Mouse (Mus musculus) stomach, embryonic 16.5 days (tissue): Measurements from ENCODE around the gene Tbx21. TPM values are rescaled to one million over a fixed set of nuclear protein-coding genes. Genes with fewer than 3 reads are reported as not detected.

Experiments used
- ATAC-seq: fragments of 200-750 bp; cut with Nextera tagmentation; 2 replicates; pipeline ENCODE4 v1.8.0; 2017; ENCODE audit warnings: moderate number of reproducible peaks, moderate TSS enrichment; ENCODE audit not compliant: insufficient read depth, low FRiP score
- H3K27ac ChIP-seq: fragments of 300-500 bp; sonication (generic); 2 replicates; pipeline ENCODE4 v1.5.1; 2014; ENCODE audit warnings: low read length
- H3K27me3 ChIP-seq: fragments of 300-500 bp; sonication (generic); 2 replicates; pipeline ENCODE4 v1.6.1; 2014; ENCODE audit warnings: low read length, control low read depth, mixed read lengths; ENCODE audit not compliant: control insufficient read depth, insufficient read depth
- H3K36me3 ChIP-seq: fragments of 300-500 bp; sonication (generic); 2 replicates; pipeline ENCODE4 v1.6.1; 2014; ENCODE audit warnings: low read length; ENCODE audit not compliant: control insufficient read depth, insufficient read depth
- H3K4me1 ChIP-seq: fragments of 300-500 bp; sonication (generic); 2 replicates; pipeline ENCODE4 v1.6.1; 2014; ENCODE audit warnings: low read length, control low read depth, mixed read lengths; ENCODE audit not compliant: control insufficient read depth, insufficient read depth
- H3K4me2 ChIP-seq: fragments of 300-500 bp; sonication (generic); 2 replicates; pipeline ENCODE4 v1.6.1; 2014; ENCODE audit warnings: low read depth, low read length, mixed read lengths
- H3K4me3 ChIP-seq: fragments of 300-500 bp; sonication (generic); replicated peaks from 2 replicates; pipeline ENCODE4 v1.5.1; 2014; ENCODE audit warnings: mild to moderate bottlenecking, low read length
- H3K9ac ChIP-seq: fragments of 300-500 bp; sonication (generic); 2 replicates; pipeline ENCODE4 v1.6.1; 2014; ENCODE audit warnings: low read length
- H3K9me3 ChIP-seq: fragments of 300-500 bp; sonication (generic); replicated peaks from 2 replicates; pipeline ENCODE4 v1.6.1; 2016; ENCODE audit warnings: low read length, control low read depth; ENCODE audit not compliant: control insufficient read depth
- WGBS: fragments of 180-500 bp; shearing (Covaris S2); extraction: QIAGEN DNeasy Blood & Tissue Kit; methylation state at CpG from one replicate; pipeline ENCODE4 v1.1.7; 2014; 5-methylcytosine and 5-hydroxymethylcytosine counted together
- polyA plus RNA-seq: library from polyadenylated mRNA; unstranded; fragments of >200 nt; fragmentation: Nextera tagmentation; extraction: Ambion mirVana; gene quantifications from 2 replicates; pipeline ENCODE4 v1.2.1, GENCODE M21; 2015

Tbx21 gene
- polyA plus RNA-seq, 1 experiment from 2014 or later, result 0.13 TPM

DNA sequence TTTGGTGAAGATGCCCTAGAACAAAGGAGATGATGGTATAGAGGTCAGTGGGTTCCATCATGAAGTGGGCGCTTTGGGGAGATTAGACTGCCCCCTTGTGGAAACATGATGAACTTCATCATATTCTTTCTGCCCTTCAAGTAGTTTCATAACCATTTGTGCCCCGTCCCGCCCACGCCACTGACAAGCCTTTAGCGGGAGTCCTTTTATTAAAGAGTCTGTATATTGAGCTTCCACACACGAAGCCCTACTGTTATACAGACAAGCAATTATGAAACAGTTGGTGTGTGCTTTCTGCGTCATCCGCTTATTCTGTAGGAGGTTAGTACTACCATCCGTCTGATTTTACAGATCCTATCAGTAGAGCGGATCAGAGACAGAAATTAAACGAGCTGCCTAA is 32.2 kb downstream of the Tbx21 start:
- Histone ChIP-seq H3K27me3 (no peaks in the 10 kb centered on the region), H3K9ac (no peak overlapping the region), H3K36me3 (no peaks in the 10 kb centered on the region), H3K4me1 (no peaks in the 10 kb centered on the region), H3K4me2 (no peak overlapping the region), H3K9me3 (no peaks in the 10 kb centered on the region), H3K4me3 (no peak overlapping the region), H3K27ac (no peak overlapping the region)
- no peak for ATAC-seq
- WGBS, result 33% methylated on average over 11 of the region's 11 CpGs

DNA sequence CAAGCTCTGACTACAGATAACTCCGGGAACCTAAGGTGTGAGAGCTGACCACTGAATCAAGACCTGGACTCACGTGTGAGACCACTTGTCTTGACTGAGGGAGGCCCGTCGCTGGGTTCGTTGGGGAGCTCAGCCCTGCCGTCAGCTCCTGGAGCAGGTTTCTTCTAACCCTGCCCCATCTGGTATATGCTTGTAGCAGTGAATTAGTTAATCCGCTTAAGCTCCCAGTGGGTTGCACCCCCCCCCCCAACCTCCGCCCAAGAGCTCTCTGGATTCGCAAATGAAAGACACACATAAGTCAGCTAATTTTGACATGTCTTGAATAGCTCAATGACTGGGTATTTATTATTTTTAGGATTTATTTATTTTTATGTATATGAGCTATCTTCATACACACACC is 34.8 kb downstream of the Tbx21 start:
- no peaks in the 10 kb centered on the region for H3K9me3 ChIP-seq
- 34% methylated on average over 9 of the region's 9 CpGs for WGBS
- ATAC-seq, result no peak

DNA sequence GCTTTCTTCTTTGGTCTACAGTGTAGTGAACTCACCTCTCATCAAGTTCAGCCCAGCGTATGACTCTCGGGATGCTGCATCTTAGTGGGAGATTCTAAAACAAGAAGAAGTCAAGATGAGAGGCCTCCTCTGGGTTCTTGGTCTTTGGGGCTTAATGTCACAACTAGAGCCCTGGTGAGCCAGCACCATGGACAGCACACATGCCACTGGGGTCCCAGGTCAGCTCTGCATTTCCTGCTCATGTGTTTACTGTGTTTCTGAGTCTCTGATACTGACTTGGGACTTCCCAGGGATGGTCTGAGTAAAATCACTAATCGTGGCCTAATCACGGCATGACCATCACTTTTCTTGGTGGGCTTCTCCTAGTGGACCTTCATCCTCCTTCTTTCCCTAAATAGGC is 36.4 kb downstream of the Tbx21 start:
- ATAC-seq, result no peak
- Histone ChIP-seq H3K4me2 (no peak overlapping the region), H3K27me3 (no peaks in the 10 kb centered on the region), H3K4me3 (no peak overlapping the region), H3K27ac (no peak overlapping the region), H3K4me1 (no peaks in the 10 kb centered on the region), H3K9ac (no peak overlapping the region), H3K9me3 (no peaks in the 10 kb centered on the region), H3K36me3 (no peaks in the 10 kb centered on the region)
- WGBS, result 38% methylated on average over 4 of the region's 4 CpGs

More for the DNA sequence above, 34.8 kb downstream of the Tbx21 start:
- H3K4me1 ChIP-seq, result no peaks in the 10 kb centered on the region
- no peak overlapping the region for H3K4me3 ChIP-seq
- H3K27ac ChIP-seq, result no peak overlapping the region
- no peak overlapping the region for H3K4me2 ChIP-seq
- no peak overlapping the region for H3K9ac ChIP-seq
- H3K27me3 ChIP-seq, result no peaks in the 10 kb centered on the region
- H3K36me3 ChIP-seq, result no peaks in the 10 kb centered on the region

DNA sequence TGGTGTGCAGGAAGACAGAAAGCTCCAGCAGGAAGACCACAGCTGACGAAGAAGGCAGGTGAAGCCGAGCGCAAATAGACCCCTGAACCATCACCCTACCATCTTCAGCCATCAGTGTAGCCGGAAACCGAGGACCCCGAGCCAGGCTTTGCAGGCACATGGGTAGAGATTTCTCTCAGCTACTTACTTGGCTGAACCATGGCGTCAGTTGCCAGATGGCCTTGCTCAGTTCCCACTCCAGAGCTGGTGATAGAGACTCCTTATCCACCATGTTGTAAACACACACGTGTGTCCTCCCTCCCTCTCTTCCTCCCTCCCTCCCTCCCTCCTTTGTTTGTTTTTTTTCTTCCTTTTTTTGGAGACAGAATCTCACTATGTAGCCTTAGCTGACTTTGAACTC is 40.9 kb downstream of the Tbx21 start:
- Histone ChIP-seq H3K9me3 (no peaks in the 10 kb centered on the region), H3K27ac (no peak overlapping the region), H3K4me1 (no peaks in the 10 kb centered on the region), H3K36me3 (no peaks in the 10 kb centered on the region), H3K4me2 (no peak overlapping the region), H3K27me3 (no peaks in the 10 kb centered on the region), H3K9ac (no peak overlapping the region), H3K4me3 (no peak overlapping the region)
- no peak for ATAC-seq
- 61% methylated on average over 8 of the region's 8 CpGs for WGBS

DNA sequence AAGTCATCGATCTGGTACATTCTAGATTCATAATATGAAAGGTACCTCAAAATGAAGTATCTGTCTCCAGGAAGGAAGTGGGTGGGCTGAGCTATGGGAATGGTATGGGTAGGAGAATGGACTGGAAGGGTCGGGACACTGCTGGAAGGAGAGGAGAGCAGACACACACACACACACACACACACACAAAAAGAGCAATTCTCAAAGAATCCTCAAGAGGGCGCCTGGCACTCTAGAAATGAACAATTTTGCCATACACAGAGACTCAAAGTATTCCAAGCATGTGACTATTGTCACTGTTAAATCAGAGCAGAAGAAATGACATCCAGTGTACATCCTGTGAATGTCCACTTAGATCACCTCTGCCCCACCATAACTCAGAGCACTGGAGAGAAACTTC is 42.6 kb downstream of the Tbx21 start:
- H3K27ac ChIP-seq, result no peak overlapping the region
- H3K36me3 ChIP-seq, result no peaks in the 10 kb centered on the region
- no peak overlapping the region for H3K4me3 ChIP-seq
- H3K4me1 ChIP-seq, result no peaks in the 10 kb centered on the region
- whole genome bisulfite sequencing, result 25% methylated on average over 3 of the region's 3 CpGs
- no peak overlapping the region for H3K9ac ChIP-seq
- no peaks in the 10 kb centered on the region for H3K27me3 ChIP-seq
- no peak overlapping the region for H3K4me2 ChIP-seq
- no peaks in the 10 kb centered on the region for H3K9me3 ChIP-seq
- no peak for ATAC-seq

DNA sequence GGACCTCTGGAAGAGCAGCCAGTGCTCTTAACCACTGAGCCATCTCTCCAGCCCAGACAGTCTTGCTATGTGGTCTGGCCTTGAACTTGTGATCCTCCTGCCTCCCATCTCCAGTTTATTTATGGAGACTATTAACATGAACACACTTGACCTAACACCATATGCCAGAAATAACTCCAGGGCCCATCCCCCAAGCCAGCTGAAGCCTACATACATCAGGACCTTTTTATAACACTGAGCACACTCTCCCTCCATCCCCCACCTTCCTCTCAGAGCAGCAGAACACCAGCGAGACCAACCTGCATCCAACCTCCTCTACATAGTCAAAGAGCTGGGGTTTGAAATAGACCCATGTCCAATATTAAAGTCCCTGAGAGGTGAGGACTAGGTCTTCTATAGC is 44.0 kb downstream of the Tbx21 start:
- Histone ChIP-seq H3K4me2 (no peak overlapping the region), H3K4me3 (no peak overlapping the region), H3K36me3 (no peaks in the 10 kb centered on the region; the same call in 1 of the 2 replicates), H3K27ac (no peak overlapping the region), H3K27me3 (no peaks in the 10 kb centered on the region), H3K9me3 (no peaks in the 10 kb centered on the region), H3K4me1 (no peaks in the 10 kb centered on the region), H3K9ac (no peak overlapping the region)
- 59% methylated on average over 1 of the region's 1 CpGs for WGBS
- ATAC-seq, result no peak

DNA sequence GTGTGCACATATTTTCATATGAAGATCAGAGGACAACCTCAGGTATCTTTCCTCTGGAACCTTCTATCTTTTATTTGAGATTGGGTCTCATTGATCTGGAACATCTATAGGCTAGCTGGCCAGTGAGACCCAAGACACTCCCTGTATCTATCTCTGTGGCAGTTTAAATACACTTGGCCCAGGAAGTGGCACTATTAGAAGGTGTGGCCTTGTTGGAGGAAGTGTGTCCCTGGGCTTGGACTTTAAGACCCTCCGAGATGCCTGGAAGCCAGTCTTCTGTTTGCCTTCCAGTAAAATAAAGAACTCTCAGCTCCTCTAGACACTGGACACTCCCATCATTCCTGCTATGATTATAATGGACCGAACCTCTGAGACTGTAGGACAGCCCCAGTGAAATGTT is 45.4 kb downstream of the Tbx21 start:
- no peaks in the 10 kb centered on the region for H3K4me1 ChIP-seq
- H3K4me3 ChIP-seq, result no peak overlapping the region
- no peaks in the 10 kb centered on the region; the same call in 1 of the 2 replicates for H3K36me3 ChIP-seq
- no peaks in the 10 kb centered on the region for H3K9me3 ChIP-seq
- H3K27ac ChIP-seq, result no peak overlapping the region
- no peak overlapping the region for H3K9ac ChIP-seq
- no peaks in the 10 kb centered on the region for H3K27me3 ChIP-seq
- no peak for ATAC-seq
- WGBS, result 68% methylated on average over 2 of the region's 2 CpGs
- no peak overlapping the region for H3K4me2 ChIP-seq

DNA sequence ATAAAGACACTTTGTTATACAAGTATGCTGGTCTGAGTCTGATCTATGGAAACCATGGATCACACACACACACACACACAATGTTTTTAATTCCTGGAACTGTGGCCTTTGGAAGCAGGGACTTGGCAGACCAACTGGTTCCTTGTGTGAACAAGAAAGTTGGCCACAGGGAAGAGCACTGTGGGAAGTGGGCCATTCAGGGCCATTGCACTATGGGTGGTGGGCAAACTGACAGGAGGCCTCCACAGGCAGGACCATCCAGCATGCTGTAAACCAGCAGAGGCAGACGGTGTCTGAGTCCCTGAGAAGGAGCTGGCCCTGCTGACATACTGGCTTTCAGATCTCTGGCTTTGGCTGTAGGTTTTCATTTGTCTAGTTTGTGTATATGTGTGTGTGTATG is 45.8 kb downstream of the Tbx21 start:
- no peak overlapping the region for H3K27ac ChIP-seq
- ATAC-seq, result no peak
- H3K9ac ChIP-seq, result no peak overlapping the region
- H3K27me3 ChIP-seq, result no peaks in the 10 kb centered on the region
- H3K4me3 ChIP-seq, result no peak overlapping the region
- no peaks in the 10 kb centered on the region for H3K4me1 ChIP-seq
- 77% methylated on average over 1 of the region's 1 CpGs for WGBS
- H3K9me3 ChIP-seq, result no peaks in the 10 kb centered on the region
- H3K4me2 ChIP-seq, result no peak overlapping the region
- no peaks in the 10 kb centered on the region; the same call in 1 of the 2 replicates for H3K36me3 ChIP-seq

DNA sequence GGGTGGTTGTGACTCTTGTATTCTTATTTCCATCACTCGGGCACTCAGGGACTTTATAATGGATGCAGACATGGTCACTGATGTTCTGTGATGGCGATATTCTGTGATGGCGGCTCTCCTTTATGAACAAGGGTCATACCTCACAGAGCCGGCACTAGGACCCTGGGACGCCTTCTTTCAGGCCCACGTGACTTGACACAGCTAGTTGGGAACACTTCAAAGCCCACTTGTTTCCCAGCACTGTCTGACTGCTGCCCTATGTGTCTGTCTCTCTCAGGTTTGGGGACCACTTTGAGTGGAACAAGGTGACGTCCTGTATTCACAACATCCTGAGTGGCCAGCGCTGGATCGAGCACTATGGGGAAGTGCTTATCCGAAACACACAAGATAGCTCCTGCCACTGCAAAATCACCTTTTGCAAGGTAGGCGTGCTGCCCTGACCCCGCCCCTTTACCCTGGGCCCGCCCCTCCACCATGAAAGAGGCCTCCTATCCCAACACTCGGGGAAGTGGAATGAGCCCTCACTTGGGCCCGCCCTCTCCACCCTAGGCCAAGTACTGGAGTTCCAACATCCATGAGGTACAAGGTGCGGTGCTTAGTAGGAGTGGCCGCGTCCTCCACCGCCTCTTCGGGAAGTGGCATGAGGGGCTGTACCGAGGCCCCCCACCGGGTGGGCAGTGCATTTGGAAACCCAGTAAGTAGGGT is 48.3 kb downstream of the Tbx21 start:
- Histone ChIP-seq H3K9ac (no peak overlapping the region), H3K9me3 (no peaks in the 10 kb centered on the region), H3K36me3 (no peaks in the 10 kb centered on the region; the same call in 1 of the 2 replicates), H3K4me2 (no peak overlapping the region), H3K27me3 (no peaks in the 10 kb centered on the region), H3K4me3 (no peak overlapping the region), H3K27ac (no peak overlapping the region), H3K4me1 (no peaks in the 10 kb centered on the region)
- ATAC-seq, result no peak
- WGBS, result 54% methylated on average over 22 of the region's 22 CpGs
